Mouse (Mus musculus) midbrain, embryonic 12.5 days (tissue): Measurements from ENCODE around the gene Olfr1423. TPM values are rescaled to one million over a fixed set of nuclear protein-coding genes. Genes with fewer than 3 reads are reported as not detected.
"Not testable (repeated sequence)": the region's sequence is repeated elsewhere in the genome, so short reads cannot be mapped to it uniquely, and the experiment has no call there.

Experiments
- ATAC-seq: fragments of 200-750 bp; cut with Nextera tagmentation; 2 replicates; pipeline ENCODE4 v1.8.0; 2017; ENCODE audit warnings: low read depth, moderate TSS enrichment, moderate library complexity; ENCODE audit not compliant: low FRiP score
- H3K27ac ChIP-seq: fragments of 300-500 bp; sonication (generic); replicated peaks from 2 replicates; pipeline ENCODE4 v1.5.1; 2016; ENCODE audit warnings: mild to moderate bottlenecking
- H3K27me3 ChIP-seq: fragments of 300-500 bp; sonication (generic); 2 replicates; pipeline ENCODE4 v1.6.1; 2016; ENCODE audit warnings: mild to moderate bottlenecking
- H3K36me3 ChIP-seq: fragments of 300-500 bp; sonication (generic); 2 replicates; pipeline ENCODE4 v1.6.1; 2016
- H3K4me1 ChIP-seq: fragments of 300-500 bp; sonication (generic); 2 replicates; pipeline ENCODE4 v1.6.1; 2016
- H3K4me2 ChIP-seq: fragments of 300-500 bp; sonication (generic); replicated peaks from 2 replicates; pipeline ENCODE4 v1.6.1; 2016; ENCODE audit warnings: mild to moderate bottlenecking, moderate library complexity
- H3K4me3 ChIP-seq: fragments of 300-500 bp; sonication (generic); 2 replicates; pipeline ENCODE4 v1.5.1; 2016; ENCODE audit warnings: mild to moderate bottlenecking
- H3K9ac ChIP-seq: fragments of 300-500 bp; sonication (generic); replicated peaks from 2 replicates; pipeline ENCODE4 v1.6.1; 2016; ENCODE audit warnings: mild to moderate bottlenecking, moderate library complexity
- H3K9me3 ChIP-seq: fragments of 300-500 bp; sonication (generic); 2 replicates; pipeline ENCODE4 v1.6.1; 2016; ENCODE audit warnings: mild to moderate bottlenecking
- WGBS: fragments of 180-500 bp; shearing (Covaris S2); methylation state at CpG from one replicate; pipeline ENCODE4 v1.1.7; 2016; 5-methylcytosine and 5-hydroxymethylcytosine counted together
- polyA plus RNA-seq: library from polyadenylated mRNA; unstranded; fragments of >200 nt; fragmentation: Nextera tagmentation; extraction: Ambion mirVana; gene quantifications from 2 replicates; pipeline ENCODE4 v1.2.1, GENCODE M21; 2016

Olfr1423 gene
- polyA plus RNA-seq, result 0.04 TPM in 1 of 2 replicates, not detected in the other

GRCm38 (mm10) chr19:12041217-12041616 is at the start of gene Olfr1423:
Gene Olfr1423, minus strand, starts transcription at chr19:12041317.
- Histone ChIP-seq H3K9ac (no peak within 1 kb of the TSS), H3K4me1 (no peaks in the 10 kb centered on the region), H3K27me3 (no peaks in the 10 kb centered on the region), H3K4me3 (no peak within 1 kb of the TSS), H3K4me2 (no peak within 1 kb of the TSS), H3K9me3 (no peaks in the 10 kb centered on the region), H3K27ac (no peak within 1 kb of the TSS), H3K36me3 (no peaks in the 10 kb centered on the region)
- 72% methylated on average over 2 of the region's 2 CpGs for WGBS
- no peak for ATAC-seq

- ATAC-seq, H3K36me3 ChIP-seq: not testable (repeated sequence)
These were observed 36.5 kb upstream of the Olfr1423 start, which contains the start of gene Olfr1425 for GRCm38 (mm10) chr19:12077631-12078030. Gene Olfr1425, minus strand, starts transcription at chr19:12077731.

GRCm38 (mm10) chr19:12069546-12069945 is 28.4 kb upstream of the Olfr1423 start:
- not testable (repeated sequence) for H3K9me3 ChIP-seq, H3K4me3 ChIP-seq, H3K4me2 ChIP-seq, ATAC-seq, H3K36me3 ChIP-seq, H3K27ac ChIP-seq, H3K9ac ChIP-seq, H3K4me1 ChIP-seq, H3K27me3 ChIP-seq
- 81% methylated on average over 1 of the region's 1 CpGs for WGBS

More at GRCm38 (mm10) chr19:12077631-12078030, 36.5 kb upstream of the Olfr1423 start, which contains the start of gene Olfr1425:
- H3K4me3 ChIP-seq, H3K9me3 ChIP-seq, H3K27me3 ChIP-seq, H3K27ac ChIP-seq, H3K4me1 ChIP-seq, H3K9ac ChIP-seq, H3K4me2 ChIP-seq: not testable (repeated sequence)
- WGBS, result 85% methylated on average over 4 of the region's 4 CpGs

- not testable (repeated sequence) for H3K4me2 ChIP-seq, H3K4me3 ChIP-seq, H3K9ac ChIP-seq, H3K36me3 ChIP-seq, H3K27me3 ChIP-seq, H3K9me3 ChIP-seq, ATAC-seq, H3K4me1 ChIP-seq, H3K27ac ChIP-seq
- WGBS, result 69% methylated on average over 1 of the region's 1 CpGs
These were observed 26.7 kb upstream of the Olfr1423 start for GRCm38 (mm10) chr19:12067806-12068205.

GRCm38 (mm10) chr19:12062582-12062981 is 21.5 kb upstream of the Olfr1423 start, which contains the start of gene Olfr1424:
Gene Olfr1424, minus strand, starts transcription at chr19:12062682.
- WGBS, result 85% methylated on average over 1 of the region's 1 CpGs
- not testable (repeated sequence) for H3K4me1 ChIP-seq, H3K9ac ChIP-seq, H3K27ac ChIP-seq, H3K27me3 ChIP-seq, H3K9me3 ChIP-seq, H3K4me2 ChIP-seq, H3K36me3 ChIP-seq, ATAC-seq, H3K4me3 ChIP-seq

- Histone ChIP-seq H3K27me3 (no peaks in the 10 kb centered on the region), H3K4me3 (no peak overlapping the region), H3K27ac (no peak overlapping the region), H3K9ac (no peak overlapping the region), H3K4me1 (no peaks in the 10 kb centered on the region), H3K9me3 (no peaks in the 10 kb centered on the region), H3K36me3 (no peaks in the 10 kb centered on the region), H3K4me2 (no peak overlapping the region)
- no peak for ATAC-seq
- WGBS, result 88% methylated on average over 5 of the region's 5 CpGs
These were observed 2.0 kb upstream of the Olfr1423 start for GRCm38 (mm10) chr19:12043163-12043562.

- Histone ChIP-seq H3K9me3 (no peaks in the 10 kb centered on the region), H3K9ac (no peak overlapping the region), H3K27ac (no peak overlapping the region), H3K4me1 (no peaks in the 10 kb centered on the region), H3K4me2 (no peak overlapping the region), H3K27me3 (no peaks in the 10 kb centered on the region), H3K4me3 (no peak overlapping the region), H3K36me3 (no peaks in the 10 kb centered on the region)
- ATAC-seq, result no peak
These were observed 3.4 kb downstream of the Olfr1423 start for GRCm38 (mm10) chr19:12037727-12038126.

- H3K4me2 ChIP-seq, result no peak overlapping the region
- H3K27ac ChIP-seq, result no peak overlapping the region
- no peak overlapping the region for H3K9ac ChIP-seq
- H3K4me1 ChIP-seq, result no peaks in the 10 kb centered on the region
- H3K36me3 ChIP-seq, result no peaks in the 10 kb centered on the region
- no peak for ATAC-seq
- H3K9me3 ChIP-seq, result no peaks in the 10 kb centered on the region
- no peak overlapping the region for H3K4me3 ChIP-seq
- whole genome bisulfite sequencing, result 86% methylated on average over 2 of the region's 2 CpGs
- H3K27me3 ChIP-seq, result no peaks in the 10 kb centered on the region
These were observed 14.5 kb downstream of the Olfr1423 start for GRCm38 (mm10) chr19:12026606-12027005.

GRCm38 (mm10) chr19:12025333-12025732 is 15.8 kb downstream of the Olfr1423 start:
- Histone ChIP-seq H3K4me3 (no peak overlapping the region), H3K27ac (no peak overlapping the region), H3K9ac (no peak overlapping the region), H3K36me3 (no peaks in the 10 kb centered on the region), H3K4me1 (no peaks in the 10 kb centered on the region), H3K4me2 (no peak overlapping the region), H3K9me3 (no peaks in the 10 kb centered on the region), H3K27me3 (no peaks in the 10 kb centered on the region)
- 94% methylated on average over 3 of the region's 3 CpGs for WGBS
- no peak for ATAC-seq

- Histone ChIP-seq H3K27ac (no peak overlapping the region), H3K4me2 (no peak overlapping the region), H3K9ac (no peak overlapping the region), H3K27me3 (no peaks in the 10 kb centered on the region), H3K36me3 (no peaks in the 10 kb centered on the region), H3K4me1 (no peaks in the 10 kb centered on the region), H3K4me3 (no peak overlapping the region), H3K9me3 (no peaks in the 10 kb centered on the region)
- ATAC-seq, result no peak
- WGBS, result 89% methylated on average over 4 of the region's 4 CpGs
These were observed 17.0 kb downstream of the Olfr1423 start for GRCm38 (mm10) chr19:12024149-12024548.

- Histone ChIP-seq H3K4me2 (no peak overlapping the region), H3K9ac (no peak overlapping the region), H3K9me3 (no peaks in the 10 kb centered on the region), H3K27ac (no peak overlapping the region), H3K4me3 (no peak overlapping the region), H3K27me3 (no peaks in the 10 kb centered on the region), H3K36me3 (no peaks in the 10 kb centered on the region), H3K4me1 (no peaks in the 10 kb centered on the region)
- no peak for ATAC-seq
- WGBS, result 73% methylated on average over 4 of the region's 4 CpGs
These were observed 24.9 kb downstream of the Olfr1423 start for GRCm38 (mm10) chr19:12016192-12016591.

GRCm38 (mm10) chr19:12015708-12016107 is 25.4 kb downstream of the Olfr1423 start:
- Histone ChIP-seq H3K9ac (no peak overlapping the region), H3K27me3 (no peaks in the 10 kb centered on the region), H3K36me3 (no peaks in the 10 kb centered on the region), H3K27ac (no peak overlapping the region), H3K9me3 (no peaks in the 10 kb centered on the region), H3K4me3 (no peak overlapping the region), H3K4me1 (no peaks in the 10 kb centered on the region), H3K4me2 (no peak overlapping the region)
- ATAC-seq, result no peak
- WGBS, result 67% methylated on average over 8 of the region's 8 CpGs

- ATAC-seq, result no peak
- H3K27me3 ChIP-seq, result no peaks in the 10 kb centered on the region
- H3K27ac ChIP-seq, result no peak overlapping the region
- peak overlapping the region; percentile 55 for H3K4me3 ChIP-seq
- 3% methylated on average over 9 of the region's 12 CpGs for WGBS
- peak overlapping the region; percentile 60 for H3K4me2 ChIP-seq
- no peaks in the 10 kb centered on the region for H3K9me3 ChIP-seq
- no peaks in the 10 kb centered on the region for H3K36me3 ChIP-seq
- H3K9ac ChIP-seq, result peak overlapping the region; percentile 56
- no peaks in the 10 kb centered on the region for H3K4me1 ChIP-seq
These were observed 27.9 kb downstream of the Olfr1423 start for GRCm38 (mm10) chr19:12013228-12013627.
